Mouse (Mus musculus) E14TG2a.4 (cell line): ENCODE data around the gene Wnt3a.

Source experiments
- CTCF ChIP-seq: conservative IDR thresholded peaks from 2 replicates; pipeline ENCODE4 v1.5.1; 2014; ENCODE audit warnings: low read length
- NANOG ChIP-seq: IDR thresholded peaks from 2 replicates; pipeline ENCODE4 v1.6.1; 2014; ENCODE audit warnings: borderline replicate concordance, low read length, mixed read lengths
- POU5F1 ChIP-seq: IDR thresholded peaks from 2 replicates; pipeline ENCODE4 v1.6.1; 2014; ENCODE audit warnings: low read length, borderline replicate concordance

- TF ChIP-seq CTCF (no peak), NANOG (no peak), POU5F1 (no peak)
These were observed 6.4 kb downstream of the Wnt3a start for GRCm38 (mm10) chr11:59284146-59284545.
